Mouse (Mus musculus) frontal cortex, postnatal 10 days (tissue): ENCODE data around the gene Lrrc28.
"Not testable (repeated sequence)": the region's sequence is repeated elsewhere in the genome, so short reads cannot be mapped to it uniquely, and the experiment has no call there.

ENCODE experiments used
- DNase-seq, 2 experiments: peaks; one replicate each; pipeline ENCODE4 v3.0.0; 2022; ENCODE audit warnings: low spot score in 2 of 2, mixed read lengths in 1 of 2

Lrrc28 gene

GRCm38 (mm10) chr7:67530981-67531380 lies 114.1 kb downstream of the Lrrc28 start:
- DNase-seq = no peak

GRCm38 (mm10) chr7:67529381-67529780 lies 115.7 kb downstream of the Lrrc28 start:
- DNase-seq = no peak

GRCm38 (mm10) chr7:67528821-67529221 lies 116.2 kb downstream of the Lrrc28 start:
- DNase-seq = no peak

- DNase-seq = peak; percentile 48 to 49
Measured at GRCm38 (mm10) chr7:67528063-67528811, 116.8 kb downstream of the Lrrc28 start.

- DNase-seq = no peak
Measured at GRCm38 (mm10) chr7:67525886-67526580, 119.0 kb downstream of the Lrrc28 start.

- DNase-seq = not testable (repeated sequence)
Measured at GRCm38 (mm10) chr7:67524069-67524468, 121.0 kb downstream of the Lrrc28 start.

GRCm38 (mm10) chr7:67523400-67523799 lies 121.7 kb downstream of the Lrrc28 start:
- DNase-seq = no peak

GRCm38 (mm10) chr7:67521731-67522130 lies 123.3 kb downstream of the Lrrc28 start:
- DNase-seq = not testable (repeated sequence)

- DNase-seq = no peak
Measured at GRCm38 (mm10) chr7:67520959-67521358, 124.1 kb downstream of the Lrrc28 start.

GRCm38 (mm10) chr7:67520001-67520400 lies 125.1 kb downstream of the Lrrc28 start:
- DNase-seq = no peak

- DNase-seq = no peak
Measured at GRCm38 (mm10) chr7:67515621-67516020, 129.4 kb downstream of the Lrrc28 start.

GRCm38 (mm10) chr7:67514893-67515292 lies 130.2 kb downstream of the Lrrc28 start:
- DNase-seq = no peak

GRCm38 (mm10) chr7:67514380-67514779 lies 130.7 kb downstream of the Lrrc28 start:
- no peak for DNase-seq

- DNase-seq = no peak
Measured at GRCm38 (mm10) chr7:67513656-67514055, 131.4 kb downstream of the Lrrc28 start.

GRCm38 (mm10) chr7:67511606-67512005 lies 133.5 kb downstream of the Lrrc28 start:
- DNase-seq = no peak

- DNase-seq = no peak
Measured at GRCm38 (mm10) chr7:67503281-67504010, 141.6 kb downstream of the Lrrc28 start.

GRCm38 (mm10) chr7:67502631-67503030 lies 142.4 kb downstream of the Lrrc28 start:
- DNase-seq = no peak

- DNase-seq = no peak
Measured at GRCm38 (mm10) chr7:67500878-67501277, 144.2 kb downstream of the Lrrc28 start.

GRCm38 (mm10) chr7:67500076-67500828 lies 144.8 kb downstream of the Lrrc28 start:
- no peak for DNase-seq

- DNase-seq = no peak
Measured at GRCm38 (mm10) chr7:67499516-67499915, 145.6 kb downstream of the Lrrc28 start.

- DNase-seq = no peak
Measured at GRCm38 (mm10) chr7:67493795-67494687, 151.0 kb downstream of the Lrrc28 start.
